Mouse (Mus musculus) MEL (cell line): ENCODE results near the gene Syt2. TPM values are rescaled to one million over a fixed set of nuclear protein-coding genes. Genes with fewer than 3 reads are reported as not detected.

Experiments
- DNase-seq: peaks from one replicate; pipeline ENCODE4 v3.0.0; 2011; ENCODE audit warnings: low read depth, low spot score
- H3K27ac ChIP-seq: 2 replicates; pipeline ENCODE4 v1.5.1; 2012; ENCODE audit warnings: low read depth, mild to moderate bottlenecking, control low read depth, low read length, moderate library complexity; ENCODE audit not compliant: control insufficient read depth
- H3K27me3 ChIP-seq, 2 experiments: fragments of 150-350 bp in 1 of 2; sonication (generic) in 1 of 2; 2 replicates each; pipeline ENCODE4 v1.6.1; 2012; ENCODE audit warnings: low read length in 2 of 2, mild to moderate bottlenecking in 2 of 2, improper control_type of control experiment in 1 of 2, moderate library complexity in 1 of 2; ENCODE audit not compliant: insufficient read depth in 2 of 2, control insufficient read depth in 1 of 2
- H3K36me3 ChIP-seq, 2 experiments: 2 replicates each; pipeline ENCODE4 v1.6.1; 2012 to 2014; ENCODE audit warnings: low read length in 2 of 2, improper control_type of control experiment in 1 of 2, inconsistent platforms in 1 of 2, mild to moderate bottlenecking in 1 of 2; ENCODE audit not compliant: insufficient read depth in 2 of 2, control insufficient read depth in 1 of 2
- H3K4me1 ChIP-seq, 2 experiments: fragments of 150-350 bp in 1 of 2; sonication (generic) in 1 of 2; 2 replicates each; pipeline ENCODE4 v1.6.1; 2012; ENCODE audit warnings: low read length in 2 of 2, improper control_type of control experiment in 1 of 2, mild to moderate bottlenecking in 1 of 2; ENCODE audit not compliant: insufficient read depth in 2 of 2, control insufficient read depth in 1 of 2
- H3K4me3 ChIP-seq, 2 experiments: fragments of 150-350 bp in 1 of 2; sonication (generic) in 1 of 2; 2 replicates each; pipeline ENCODE4 v1.5.1; 2012; ENCODE audit warnings: low read depth in 2 of 2, low read length in 2 of 2, mild to moderate bottlenecking in 2 of 2, moderate library complexity in 2 of 2, control low read depth in 1 of 2, improper control_type of control experiment in 1 of 2; ENCODE audit not compliant: control insufficient read depth in 1 of 2, insufficient read depth in 1 of 2
- H3K79me2 ChIP-seq: 2 replicates; pipeline ENCODE4 v1.6.1; 2012; ENCODE audit warnings: mild to moderate bottlenecking, low read length, moderate library complexity; ENCODE audit not compliant: control insufficient read depth, poor library complexity, insufficient read depth
- H3K9ac ChIP-seq: 2 replicates; pipeline ENCODE4 v1.6.1; 2012; ENCODE audit warnings: low read depth, mild to moderate bottlenecking, control low read depth, low read length, moderate library complexity; ENCODE audit not compliant: control insufficient read depth, poor library complexity, severe bottlenecking
- H3K9me3 ChIP-seq: fragments of 150-350 bp; sonication (generic); replicated peaks from 2 replicates; pipeline ENCODE4 v1.6.1; 2012; ENCODE audit warnings: mild to moderate bottlenecking, low read length, improper control_type of control experiment, moderate library complexity; ENCODE audit not compliant: insufficient read depth
- BHLHE40 ChIP-seq: IDR thresholded peaks from 2 replicates; pipeline ENCODE4 v1.6.1; 2012; ENCODE audit warnings: low read depth, mild to moderate bottlenecking, inconsistent platforms, low read length, improper control_type of control experiment, borderline replicate concordance
- CHD2 ChIP-seq: IDR thresholded peaks from 2 replicates; pipeline ENCODE4 v1.6.1; 2011; ENCODE audit warnings: low read length, improper control_type of control experiment
- CTCF ChIP-seq, 3 experiments: IDR thresholded peaks in 2 of 3; conservative IDR thresholded peaks in 1 of 3; 2 replicates each; pipeline ENCODE4 v1.5.1; 2011 to 2012; ENCODE audit warnings: low read length in 3 of 3, low read depth in 2 of 3, mild to moderate bottlenecking in 2 of 3, improper control_type of control experiment in 1 of 3, inconsistent platforms in 1 of 3, mixed read lengths in 1 of 3, moderate library complexity in 1 of 3; ENCODE audit not compliant: control insufficient read depth in 1 of 3, insufficient read depth in 1 of 3, poor library complexity in 1 of 3, severe bottlenecking in 1 of 3
- E2F4 ChIP-seq: IDR thresholded peaks from 2 replicates; pipeline ENCODE4 v1.6.1; 2011; ENCODE audit warnings: low read depth, low read length, improper control_type of control experiment, borderline replicate concordance
- ELF1 ChIP-seq: IDR thresholded peaks from 2 replicates; pipeline ENCODE4 v1.6.1; 2014; ENCODE audit warnings: low read depth, mild to moderate bottlenecking, inconsistent platforms, low read length, improper control_type of control experiment, moderate library complexity
- EP300 ChIP-seq, 2 experiments: IDR thresholded peaks; 2 replicates each; pipeline ENCODE4 v1.6.1; 2011; ENCODE audit warnings: improper control_type of control experiment in 2 of 2, low read length in 2 of 2, low read depth in 1 of 2, mild to moderate bottlenecking in 1 of 2
- ETS1 ChIP-seq: IDR thresholded peaks from 2 replicates; pipeline ENCODE4 v1.6.1; 2012; ENCODE audit warnings: low read depth, mild to moderate bottlenecking, inconsistent platforms, low read length, improper control_type of control experiment, moderate library complexity
- GABPA ChIP-seq: IDR thresholded peaks from 2 replicates; pipeline ENCODE4 v1.6.1; 2012; ENCODE audit warnings: low read depth, mild to moderate bottlenecking, inconsistent platforms, low read length, improper control_type of control experiment, moderate library complexity
- HCFC1 ChIP-seq: IDR thresholded peaks from 2 replicates; pipeline ENCODE4 v1.6.1; 2012; ENCODE audit warnings: low read depth, mild to moderate bottlenecking, inconsistent platforms, low read length, improper control_type of control experiment, moderate library complexity
- MAX ChIP-seq: IDR thresholded peaks from 2 replicates; pipeline ENCODE4 v1.6.1; 2011; ENCODE audit warnings: low read length, improper control_type of control experiment
- MAZ ChIP-seq: IDR thresholded peaks from 2 replicates; pipeline ENCODE4 v1.6.1; 2012; ENCODE audit warnings: low read depth, mild to moderate bottlenecking, inconsistent platforms, low read length, improper control_type of control experiment
- MXI1 ChIP-seq: IDR thresholded peaks from 2 replicates; pipeline ENCODE4 v1.6.1; 2011; ENCODE audit warnings: mild to moderate bottlenecking, low read depth, low read length, improper control_type of control experiment
- MYB ChIP-seq: IDR thresholded peaks from 2 replicates; pipeline ENCODE4 v1.6.1; 2011; ENCODE audit warnings: mild to moderate bottlenecking, low read depth, low read length, improper control_type of control experiment
- NELFE ChIP-seq: IDR thresholded peaks from 2 replicates; pipeline ENCODE4 v1.6.1; 2011; ENCODE audit warnings: low read depth, low read length, improper control_type of control experiment
- NRF1 ChIP-seq: IDR thresholded peaks from 2 replicates; pipeline ENCODE4 v1.6.1; 2014; ENCODE audit warnings: low read depth, mild to moderate bottlenecking, inconsistent platforms, low read length, improper control_type of control experiment, moderate library complexity; ENCODE audit not compliant: poor library complexity, insufficient read depth, severe bottlenecking
- POLR2AphosphoS5 ChIP-seq: IDR thresholded peaks from 2 replicates; pipeline ENCODE4 v1.6.1; 2012; ENCODE audit warnings: low read depth, borderline replicate concordance, mild to moderate bottlenecking, inconsistent platforms, low read length, moderate library complexity, mixed read lengths
- RAD21 ChIP-seq: IDR thresholded peaks from 2 replicates; pipeline ENCODE4 v1.6.1; 2011; ENCODE audit warnings: mild to moderate bottlenecking, low read depth, low read length, improper control_type of control experiment
- RCOR1 ChIP-seq: IDR thresholded peaks from 2 replicates; pipeline ENCODE4 v1.6.1; 2012; ENCODE audit warnings: low read depth, mild to moderate bottlenecking, inconsistent platforms, low read length, improper control_type of control experiment
- SIN3A ChIP-seq: IDR thresholded peaks from 2 replicates; pipeline ENCODE4 v1.6.1; 2012; ENCODE audit warnings: low read length, improper control_type of control experiment, inconsistent platforms
- SMC3 ChIP-seq: IDR thresholded peaks from 2 replicates; pipeline ENCODE4 v1.6.1; 2011; ENCODE audit warnings: low read depth, low read length, improper control_type of control experiment
- TBP ChIP-seq: IDR thresholded peaks from 2 replicates; pipeline ENCODE4 v1.8.0; 2011; ENCODE audit warnings: low read depth, low read length, improper control_type of control experiment
- TCF12 ChIP-seq: IDR thresholded peaks from 2 replicates; pipeline ENCODE4 v1.6.1; 2014; ENCODE audit warnings: low read depth, mild to moderate bottlenecking, inconsistent platforms, low read length, improper control_type of control experiment, moderate library complexity
- UBTF ChIP-seq: IDR thresholded peaks from 2 replicates; pipeline ENCODE4 v1.6.1; 2012; ENCODE audit warnings: low read depth, mild to moderate bottlenecking, inconsistent platforms, low read length, improper control_type of control experiment, moderate library complexity, borderline replicate concordance; ENCODE audit not compliant: insufficient read depth
- USF1 ChIP-seq: IDR thresholded peaks from 2 replicates; pipeline ENCODE4 v1.6.1; 2014; ENCODE audit warnings: low read depth, mild to moderate bottlenecking, inconsistent platforms, low read length, improper control_type of control experiment, moderate library complexity
- USF2 ChIP-seq, 2 experiments: IDR thresholded peaks; 2 replicates each; pipeline ENCODE4 v1.6.1; 2011 to 2012; ENCODE audit warnings: improper control_type of control experiment in 2 of 2, low read length in 2 of 2, borderline replicate concordance in 1 of 2, inconsistent platforms in 1 of 2, low read depth in 1 of 2, mild to moderate bottlenecking in 1 of 2; ENCODE audit not compliant: insufficient read depth in 1 of 2
- ZC3H11A ChIP-seq: IDR thresholded peaks from 2 replicates; pipeline ENCODE4 v1.6.1; 2012; ENCODE audit warnings: low read depth, mild to moderate bottlenecking, inconsistent platforms, low read length, improper control_type of control experiment
- ZMIZ1 ChIP-seq: IDR thresholded peaks from 2 replicates; pipeline ENCODE4 v1.6.1; 2012; ENCODE audit warnings: low read depth, mild to moderate bottlenecking, inconsistent platforms, low read length, improper control_type of control experiment, moderate library complexity
- polyA plus RNA-seq, 2 experiments: library from polyadenylated mRNA; stranded (reverse) in 1 of 2; unstranded in 1 of 2; fragments of >175 nt in 1 of 2; fragments of >200 nt in 1 of 2; gene quantifications; 2 replicates each; pipeline versions ENCODE4 v1.2.1 to v1.2.4; 2012; ENCODE audit warnings: low replicate concordance in 2 of 2, low read depth in 1 of 2; ENCODE audit not compliant: insufficient read length in 2 of 2, insufficient read depth in 1 of 2, missing spikeins in 1 of 2
- total RNA-seq: library from RNA; depleted of rRNA; stranded (reverse); fragments of 300-350 nt; gene quantifications from 2 replicates; pipeline ENCODE4 v1.2.3, GENCODE M21; 2012

Syt2 gene
- total and polyA plus RNA-seq, 3 experiments = 0.31 TPM; not detected in 2

- Histone ChIP-seq H3K27ac (no peak overlapping the region), H3K9me3 (no peaks in the 10 kb centered on the region), H3K9ac (no peak overlapping the region), H3K4me1 (peaks cover 2 to 15% of the 10 kb centered on the region in 2 experiments; a peak in 2 of 4 replicates), H3K36me3 (peaks cover 0 to 11% of the 10 kb centered on the region in 2 experiments; a peak in 2 of 4 replicates), H3K4me3 (no peak overlapping the region), H3K27me3 (no peaks in the 10 kb centered on the region), H3K79me2 (no peaks in the 10 kb centered on the region)
- DNase-seq = no peak
- TF ChIP-seq RAD21 (no peak), ZMIZ1 (no peak), BHLHE40 (no peak), MXI1 (no peak), UBTF (no peak), MYB (no peak), CTCF (IDR thresholded peaks at IDR 0.05 in 2 of 3, conservative IDR thresholded peaks at IDR 0.05 in 1 of 3; ENCODE audit: control insufficient read depth in 1 of 3, insufficient read depth in 1 of 3, low read depth in 2 of 3, low read length in 3 of 3, poor library complexity in 1 of 3, severe bottlenecking in 1 of 3) (no peak), MAX (no peak), NELFE (no peak), TBP (no peak), SIN3A (no peak), E2F4 (no peak)
Measured at GRCm38 (mm10) chr1:134715092-134715491, 68.6 kb downstream of the Syt2 start.

GRCm38 (mm10) chr1:134719718-134720304, 73.3 kb downstream of the Syt2 start:
- peak; percentile 53; the same call in 1 of the 2 replicates for TF ChIP-seq NRF1
- no peak for TF ChIP-seq ETS1
- TF ChIP-seq BHLHE40 = peak; percentile 46; the same call in 1 of the 2 replicates
- no peak for TF ChIP-seq USF1
- peak; percentile 51; the same call in 1 of the 2 replicates for TF ChIP-seq SIN3A
- TF ChIP-seq MAZ = 0 out of 2 replicates have a peak, but pooled peaks have one; percentile 41
- TF ChIP-seq EP300 (IDR thresholded peaks at IDR 0.05; ENCODE audit: low read depth in 1 of 2, low read length in 2 of 2) = peak in 1 of 2 experiments; percentile 73; a peak in 2 of 4 replicates
- no peak for TF ChIP-seq ZC3H11A
- TF ChIP-seq RCOR1 = no peak
- 0 out of 2 replicates have a peak, but pooled peaks have one; percentile 19 for TF ChIP-seq MXI1
- no peak for TF ChIP-seq USF2 (IDR thresholded peaks at IDR 0.05; ENCODE audit: borderline replicate concordance in 1 of 2, insufficient read depth in 1 of 2, low read depth in 1 of 2, low read length in 2 of 2)
- TF ChIP-seq ELF1 = peak; percentile 69
- 0 out of 2 replicates have a peak, but pooled peaks have one; percentile 26 for TF ChIP-seq HCFC1
- TF ChIP-seq POLR2AphosphoS5 = no peak
- TF ChIP-seq MYB = no peak
- peak; percentile 25; the same call in 1 of the 2 replicates for TF ChIP-seq TCF12
- TF ChIP-seq SMC3 = peak; percentile 21; the same call in 1 of the 2 replicates
- TF ChIP-seq NELFE = 0 out of 2 replicates have a peak, but pooled peaks have one; percentile 18
- 0 out of 2 replicates have a peak, but pooled peaks have one; percentile 23 for TF ChIP-seq UBTF
- TF ChIP-seq GABPA = no peak
- peak; percentile 67 for TF ChIP-seq CHD2
- H3K9ac ChIP-seq = peak overlapping the region; percentile 66
- H3K36me3 ChIP-seq = 0 out of 4 replicates have a peak, but pooled peaks cover 0 to 2% of the 10 kb centered on the region in 2 experiments
- peaks cover 0 to 6% of the 10 kb centered on the region in 2 experiments; a peak in 2 of 4 replicates for H3K4me1 ChIP-seq
- no peaks in the 10 kb centered on the region for H3K27me3 ChIP-seq
- peak overlapping the region; percentile 47 to 52 for H3K4me3 ChIP-seq
- DNase-seq = peak; percentile 86
- H3K27ac ChIP-seq = no peak overlapping the region
- H3K79me2 ChIP-seq = no peaks in the 10 kb centered on the region
- no peaks in the 10 kb centered on the region for H3K9me3 ChIP-seq
